Mouse (Mus musculus) limb, embryonic 11.5 days (tissue): ENCODE data around the gene Hsd17b1. TPM values are rescaled to one million over a fixed set of nuclear protein-coding genes. Genes with fewer than 3 reads are reported as not detected.

Experiments used
- ATAC-seq: fragments of 200-750 bp; cut with Nextera tagmentation; 2 replicates; pipeline ENCODE4 v1.8.0; 2017; ENCODE audit warnings: low read depth; ENCODE audit not compliant: insufficient number of reproducible peaks, low FRiP score, low TSS enrichment
- DNase-seq: peaks from one replicate; pipeline ENCODE4 v3.0.0-alpha.2; 2015; ENCODE audit warnings: low spot score
- H3K27ac ChIP-seq: fragments of 300-500 bp; sonication (generic); replicated peaks from 2 replicates; pipeline ENCODE4 v1.5.1; 2014; ENCODE audit warnings: low read depth, mild to moderate bottlenecking, low read length
- H3K27me3 ChIP-seq: fragments of 300-500 bp; sonication (generic); 2 replicates; pipeline ENCODE4 v1.6.1; 2014; ENCODE audit warnings: mild to moderate bottlenecking, low read length, mixed read lengths; ENCODE audit not compliant: control insufficient read depth, insufficient read depth
- H3K36me3 ChIP-seq: fragments of 300-500 bp; sonication (generic); 2 replicates; pipeline ENCODE4 v1.6.1; 2014; ENCODE audit warnings: mild to moderate bottlenecking, low read length, moderate library complexity, mixed read lengths; ENCODE audit not compliant: control insufficient read depth, insufficient read depth
- H3K4me1 ChIP-seq: fragments of 300-500 bp; sonication (generic); 2 replicates; pipeline ENCODE4 v1.6.1; 2014; ENCODE audit warnings: low read length, mixed read lengths; ENCODE audit not compliant: control insufficient read depth, insufficient read depth
- H3K4me2 ChIP-seq: fragments of 300-500 bp; sonication (generic); 2 replicates; pipeline ENCODE4 v1.6.1; 2014; ENCODE audit warnings: low read depth, mild to moderate bottlenecking, moderate library complexity; ENCODE audit not compliant: severe bottlenecking
- H3K4me3 ChIP-seq: fragments of 300-500 bp; sonication (generic); 2 replicates; pipeline ENCODE4 v1.5.1; 2014; ENCODE audit warnings: low read depth, low read length
- H3K9ac ChIP-seq: fragments of 300-500 bp; sonication (generic); 2 replicates; pipeline ENCODE4 v1.6.1; 2014; ENCODE audit warnings: mild to moderate bottlenecking, low read length
- H3K9me3 ChIP-seq: fragments of 300-500 bp; sonication (generic); 2 replicates; pipeline ENCODE4 v1.6.1; 2016; ENCODE audit warnings: low read length; ENCODE audit not compliant: control insufficient read depth
- WGBS: fragments of 180-500 bp; shearing (Covaris S2); extraction: QIAGEN DNeasy Blood & Tissue Kit; methylation state at CpG from one replicate; pipeline ENCODE4 v1.1.7; 2014; 5-methylcytosine and 5-hydroxymethylcytosine counted together
- polyA plus RNA-seq: library from polyadenylated mRNA; unstranded; fragments of >200 nt; fragmentation: Nextera tagmentation; extraction: Ambion mirVana; gene quantifications from 2 replicates; pipeline ENCODE4 v1.2.1, GENCODE M21; 2014

Hsd17b1 gene
- 0.15 TPM in 1 of 2 replicates, not detected in the other for polyA plus RNA-seq

- no peak within 1 kb of the TSS for H3K4me3 ChIP-seq
Observed at GRCm38 (mm10) chr11:101078121-101078520, at the start of gene Hsd17b1. TSS of gene Hsd17b1 (plus strand) at chr11:101078411.

GRCm38 (mm10) chr11:101029320-101029719 lies 48.9 kb upstream of the Hsd17b1 start:
- Histone ChIP-seq H3K4me3 (no peak overlapping the region), H3K27me3 (no peaks in the 10 kb centered on the region), H3K4me2 (no peak overlapping the region), H3K36me3 (peaks cover 2% of the 10 kb centered on the region; the same call in 1 of the 2 replicates), H3K9ac (no peak overlapping the region), H3K4me1 (no peaks in the 10 kb centered on the region), H3K9me3 (no peaks in the 10 kb centered on the region), H3K27ac (no peak overlapping the region)
- DNase-seq (no peak), ATAC-seq (no peak)
- WGBS, result 82% methylated on average over 8 of the region's 8 CpGs

More at GRCm38 (mm10) chr11:101078121-101078520, at the start of gene Hsd17b1:
- Histone ChIP-seq H3K9ac (no peak within 1 kb of the TSS), H3K4me2 (no peak within 1 kb of the TSS), H3K4me1 (peaks cover 4% of the 10 kb centered on the region), H3K9me3 (no peaks in the 10 kb centered on the region), H3K36me3 (no peaks in the 10 kb centered on the region), H3K27me3 (peaks cover 49% of the 10 kb centered on the region), H3K27ac (no peak within 1 kb of the TSS)
- WGBS, result 73% methylated on average over 9 of the region's 9 CpGs
- no peak for ATAC-seq
- no peak for DNase-seq

- ATAC-seq, result no peak
- no peak for DNase-seq
- 84% methylated on average over 10 of the region's 10 CpGs for WGBS
Observed at GRCm38 (mm10) chr11:101030136-101030807, 47.9 kb upstream of the Hsd17b1 start.

DNA sequence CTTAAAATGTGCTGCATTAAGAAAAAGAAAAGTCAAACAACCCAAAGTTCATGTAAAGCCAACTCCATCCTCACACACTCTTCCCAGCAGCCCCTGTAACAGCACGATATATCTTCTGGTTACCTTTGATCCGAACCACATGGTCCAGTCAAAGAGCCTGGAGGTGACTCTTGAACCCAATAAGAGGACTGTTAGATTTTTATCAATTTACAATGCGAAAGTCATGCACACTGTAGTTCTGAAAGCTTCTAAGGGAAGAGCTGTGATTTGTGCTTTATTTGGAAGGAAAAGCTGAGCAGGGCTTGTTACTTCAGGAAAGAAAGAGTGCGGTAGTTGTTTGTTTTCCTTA lies 47.4 kb upstream of the Hsd17b1 start:
- DNase-seq (no peak), ATAC-seq (no peak)
- no peaks in the 10 kb centered on the region for H3K4me1 ChIP-seq
- no peaks in the 10 kb centered on the region for H3K9me3 ChIP-seq
- H3K27ac ChIP-seq, result no peak overlapping the region
- WGBS, result 89% methylated on average over 4 of the region's 4 CpGs
- H3K36me3 ChIP-seq, result peaks cover 2% of the 10 kb centered on the region; the same call in 1 of the 2 replicates
- no peak overlapping the region for H3K4me2 ChIP-seq
- H3K27me3 ChIP-seq, result no peaks in the 10 kb centered on the region
- H3K9ac ChIP-seq, result no peak overlapping the region
- H3K4me3 ChIP-seq, result no peak overlapping the region

More at GRCm38 (mm10) chr11:101030136-101030807, 47.9 kb upstream of the Hsd17b1 start:
- Histone ChIP-seq H3K4me3 (no peak overlapping the region), H3K9me3 (no peaks in the 10 kb centered on the region), H3K4me1 (no peaks in the 10 kb centered on the region), H3K27ac (no peak overlapping the region), H3K9ac (no peak overlapping the region), H3K36me3 (peaks cover 2% of the 10 kb centered on the region; the same call in 1 of the 2 replicates), H3K4me2 (no peak overlapping the region), H3K27me3 (no peaks in the 10 kb centered on the region)

- DNase-seq, result no peak
- Histone ChIP-seq H3K27me3 (no peaks in the 10 kb centered on the region), H3K9ac (no peak overlapping the region), H3K27ac (no peak overlapping the region), H3K4me1 (no peaks in the 10 kb centered on the region), H3K4me3 (no peak overlapping the region), H3K4me2 (no peak overlapping the region), H3K36me3 (peaks cover 2% of the 10 kb centered on the region; the same call in 1 of the 2 replicates), H3K9me3 (no peaks in the 10 kb centered on the region)
- no peak for ATAC-seq
- 100% methylated on average over 1 of the region's 1 CpGs for WGBS
Observed at GRCm38 (mm10) chr11:101031470-101031869, 46.7 kb upstream of the Hsd17b1 start.

- no peak overlapping the region for H3K27ac ChIP-seq
- no peak overlapping the region for H3K4me2 ChIP-seq
- H3K4me1 ChIP-seq, result no peaks in the 10 kb centered on the region
- 93% methylated on average over 17 of the region's 17 CpGs for WGBS
- H3K27me3 ChIP-seq, result no peaks in the 10 kb centered on the region
- ATAC-seq, result no peak
- peaks cover 2% of the 10 kb centered on the region; the same call in 1 of the 2 replicates for H3K36me3 ChIP-seq
- no peak overlapping the region for H3K9ac ChIP-seq
- DNase-seq, result no peak
- no peaks in the 10 kb centered on the region for H3K9me3 ChIP-seq
- H3K4me3 ChIP-seq, result no peak overlapping the region
Observed at GRCm38 (mm10) chr11:101033856-101034500, 44.2 kb upstream of the Hsd17b1 start.

GRCm38 (mm10) chr11:101034614-101035327 lies 43.4 kb upstream of the Hsd17b1 start:
- no peak overlapping the region for H3K4me3 ChIP-seq
- no peak overlapping the region for H3K27ac ChIP-seq
- no peaks in the 10 kb centered on the region for H3K9me3 ChIP-seq
- no peak for ATAC-seq
- peaks cover 3% of the 10 kb centered on the region; the same call in 1 of the 2 replicates for H3K36me3 ChIP-seq
- H3K9ac ChIP-seq, result no peak overlapping the region
- DNase-seq, result no peak
- H3K27me3 ChIP-seq, result no peaks in the 10 kb centered on the region
- H3K4me1 ChIP-seq, result no peaks in the 10 kb centered on the region
- H3K4me2 ChIP-seq, result no peak overlapping the region
- WGBS, result 92% methylated on average over 8 of the region's 8 CpGs

GRCm38 (mm10) chr11:101035328-101035695 lies 42.9 kb upstream of the Hsd17b1 start:
- no peak overlapping the region for H3K9ac ChIP-seq
- no peaks in the 10 kb centered on the region for H3K27me3 ChIP-seq
- H3K4me3 ChIP-seq, result no peak overlapping the region
- no peak for ATAC-seq
- WGBS, result 86% methylated on average over 4 of the region's 4 CpGs
- no peak overlapping the region for H3K4me2 ChIP-seq
- no peak for DNase-seq
- no peaks in the 10 kb centered on the region for H3K9me3 ChIP-seq
- no peaks in the 10 kb centered on the region for H3K4me1 ChIP-seq
- no peak overlapping the region for H3K27ac ChIP-seq
- peaks cover 7% of the 10 kb centered on the region; the same call in 1 of the 2 replicates for H3K36me3 ChIP-seq
